Mouse (Mus musculus) megakaryocyte progenitor cell, adult 5-6 weeks (primary cell): ENCODE results near the gene Gipr. TPM values are rescaled to one million over a fixed set of nuclear protein-coding genes. Genes with fewer than 3 reads are reported as not detected.

Experiments
- total RNA-seq, 2 experiments: library from RNA; stranded (forward) in 1 of 2; stranded (reverse) in 1 of 2; fragments of 157-497, 149-512 nt in 1 of 2; fragments of 200-1000 nt in 1 of 2; gene quantifications; 2 replicates each; pipeline versions ENCODE4 v1.2.3 to v1.2.4; 2015 to 2017

Gene Gipr
- total RNA-seq, 2 experiments from 2014 or later, result not detected

Other genes starting within 250 kb of the Gipr start
- not detected in 2 replicates for gene Nova2, start 240.2 kb downstream of the Gipr start, total RNA-seq (2015)
- not detected in 2 replicates for gene Nova2, start 240.2 kb downstream of the Gipr start, total RNA-seq (2017)
- gene Nanos2, start 178.7 kb downstream of the Gipr start, total RNA-seq (2015), result not detected in 2 replicates
- gene Nanos2, start 178.7 kb downstream of the Gipr start, total RNA-seq (2017), result not detected in 2 replicates
- gene Mypop, start 174.9 kb downstream of the Gipr start, total RNA-seq (2015), result 0.17 TPM in 1 of 2 replicates, not detected in the other
- not detected in 2 replicates for gene Mypop, start 174.9 kb downstream of the Gipr start, total RNA-seq (2017)
- 16.4 and 16.8 TPM in 2 replicates for gene Irf2bp1, start 162.1 kb downstream of the Gipr start, total RNA-seq (2015)
- gene Irf2bp1, start 162.1 kb downstream of the Gipr start, total RNA-seq (2017), result 12.5 and 13.1 TPM in 2 replicates
- not detected in 2 replicates for gene Foxa3, start 142.6 kb downstream of the Gipr start, total RNA-seq (2015)
- gene Foxa3, start 142.6 kb downstream of the Gipr start, total RNA-seq (2017), result not detected in 2 replicates
- 58.1 and 74.7 TPM in 2 replicates for gene Sympk, start 141.8 kb downstream of the Gipr start, total RNA-seq (2015)
- gene Sympk, start 141.8 kb downstream of the Gipr start, total RNA-seq (2017), result 44.9 and 48.6 TPM in 2 replicates
- gene Rsph6a, start 111.4 kb downstream of the Gipr start, total RNA-seq (2015), result not detected in 2 replicates
- gene Rsph6a, start 111.4 kb downstream of the Gipr start, total RNA-seq (2017), result 0.61 TPM in 1 of 2 replicates, not detected in the other
- gene Dmwd, start 89.9 kb downstream of the Gipr start, total RNA-seq (2015), result 4.4 and 5.5 TPM in 2 replicates
- 1.5 and 2.3 TPM in 2 replicates for gene Dmwd, start 89.9 kb downstream of the Gipr start, total RNA-seq (2017)
- gene Dmpk, start 82.3 kb downstream of the Gipr start, total RNA-seq (2015), result 0.78 and 1.9 TPM in 2 replicates
- gene Dmpk, start 82.3 kb downstream of the Gipr start, total RNA-seq (2017), result 0.84 TPM in 1 of 2 replicates, not detected in the other
- 2.8 and 3.9 TPM in 2 replicates for gene Six5, start 71.5 kb downstream of the Gipr start, total RNA-seq (2015)
- gene Six5, start 71.5 kb downstream of the Gipr start, total RNA-seq (2017), result 2.3 and 2.4 TPM in 2 replicates
- 0.24 and 0.57 TPM in 2 replicates for gene Gm4969, start 47.8 kb downstream of the Gipr start, total RNA-seq (2015)
- 0.03 and 0.42 TPM in 2 replicates for gene Gm4969, start 47.8 kb downstream of the Gipr start, total RNA-seq (2017)
- gene Fbxo46, start 46.3 kb downstream of the Gipr start, total RNA-seq (2015), result 2.0 and 2.1 TPM in 2 replicates
- 4.2 and 5.0 TPM in 2 replicates for gene Fbxo46, start 46.3 kb downstream of the Gipr start, total RNA-seq (2017)
- 6.5 and 6.9 TPM in 2 replicates for gene Qpctl, start 16.8 kb downstream of the Gipr start, total RNA-seq (2015)
- 3.4 and 5.6 TPM in 2 replicates for gene Qpctl, start 16.8 kb downstream of the Gipr start, total RNA-seq (2017)
- gene Snrpd2, start 16.4 kb downstream of the Gipr start, total RNA-seq (2015), result 106 and 117 TPM in 2 replicates
- 78.6 and 83.9 TPM in 2 replicates for gene Snrpd2, start 16.4 kb downstream of the Gipr start, total RNA-seq (2017)
- gene Eml2, start 10.3 kb upstream of the Gipr start, total RNA-seq (2015), result 4.3 and 5.5 TPM in 2 replicates
- gene Eml2, start 10.3 kb upstream of the Gipr start, total RNA-seq (2017), result 8.0 and 15.1 TPM in 2 replicates
- 0.12 TPM in 1 of 2 replicates, not detected in the other for gene Gpr4, start 46.4 kb upstream of the Gipr start, total RNA-seq (2015)
- not detected in 2 replicates for gene Gpr4, start 46.4 kb upstream of the Gipr start, total RNA-seq (2017)
- gene Opa3, start 62.2 kb upstream of the Gipr start, total RNA-seq (2015), result 12.4 and 16.1 TPM in 2 replicates
- 19.9 and 25.0 TPM in 2 replicates for gene Opa3, start 62.2 kb upstream of the Gipr start, total RNA-seq (2017)
- gene Vasp, start 105.7 kb upstream of the Gipr start, total RNA-seq (2015), result 46.7 and 49.6 TPM in 2 replicates
- gene Vasp, start 105.7 kb upstream of the Gipr start, total RNA-seq (2017), result 71.0 and 73.0 TPM in 2 replicates
- gene Ppm1n, start 113.9 kb upstream of the Gipr start, total RNA-seq (2015), result 0.20 TPM in 1 of 2 replicates, not detected in the other
- not detected in 2 replicates for gene Ppm1n, start 113.9 kb upstream of the Gipr start, total RNA-seq (2017)
- gene Rtn2, start 116.5 kb upstream of the Gipr start, total RNA-seq (2015), result not detected in 2 replicates
- not detected in 2 replicates for gene Rtn2, start 116.5 kb upstream of the Gipr start, total RNA-seq (2017)
- 18.2 and 28.4 TPM in 2 replicates for gene Fosb, start 143.9 kb upstream of the Gipr start, total RNA-seq (2015)
- 12.7 and 13.2 TPM in 2 replicates for gene Fosb, start 143.9 kb upstream of the Gipr start, total RNA-seq (2017)
- gene Ercc1, start 178.7 kb upstream of the Gipr start, total RNA-seq (2015), result 26.5 and 32.3 TPM in 2 replicates
- gene Ercc1, start 178.7 kb upstream of the Gipr start, total RNA-seq (2017), result 24.4 and 29.8 TPM in 2 replicates
- gene Cd3eap, start 193.4 kb upstream of the Gipr start, total RNA-seq (2015), result 11.1 and 13.6 TPM in 2 replicates
- 24.8 and 27.4 TPM in 2 replicates for gene Cd3eap, start 193.4 kb upstream of the Gipr start, total RNA-seq (2017)
- 6.3 and 7.2 TPM in 2 replicates for gene Ppp1r13l, start 193.6 kb upstream of the Gipr start, total RNA-seq (2015)
- 0.74 and 1.2 TPM in 2 replicates for gene Ppp1r13l, start 193.6 kb upstream of the Gipr start, total RNA-seq (2017)
- gene Ercc2, start 215.9 kb upstream of the Gipr start, total RNA-seq (2015), result 10.7 and 11.2 TPM in 2 replicates
- gene Ercc2, start 215.9 kb upstream of the Gipr start, total RNA-seq (2017), result 26.5 and 31.6 TPM in 2 replicates
- not detected in 2 replicates for gene Klc3, start 238.0 kb upstream of the Gipr start, total RNA-seq (2015)
- 0.10 TPM in 1 of 2 replicates, not detected in the other for gene Klc3, start 238.0 kb upstream of the Gipr start, total RNA-seq (2017)
- 0.71 and 0.94 TPM in 2 replicates for gene Ckm, start 238.6 kb upstream of the Gipr start, total RNA-seq (2015)
- 1.4 and 2.0 TPM in 2 replicates for gene Ckm, start 238.6 kb upstream of the Gipr start, total RNA-seq (2017)